Mouse (Mus musculus) spleen, adult 2 months (tissue): ENCODE measurements around the gene Gm28035.

ENCODE experiments used
- CTCF ChIP-seq: fragments of 200-500 bp; IDR thresholded peaks from 2 replicates; pipeline ENCODE4 v1.5.1; 2011; ENCODE audit warnings: mild to moderate bottlenecking, inconsistent platforms; ENCODE audit not compliant: insufficient read depth, insufficient read length, insufficient replicate concordance; ENCODE audit errors: extremely low read depth
- POLR2A ChIP-seq: fragments of 200-500 bp; IDR thresholded peaks from 2 replicates; pipeline ENCODE4 v1.6.1; 2011; ENCODE audit warnings: low read depth, low read length, inconsistent platforms

- no peak for TF ChIP-seq CTCF
- TF ChIP-seq POLR2A = no peak
These were observed 42.3 kb upstream of the Gm28035 start for GRCm38 (mm10) chr2:30198021-30198420.
